Mouse (Mus musculus) lung, postnatal 4 days (tissue): ENCODE data around the gene Gm6525.

ENCODE experiments used
- DNase-seq, 2 experiments: peaks; one replicate each; pipeline ENCODE4 v3.0.0; 2021

The Gm6525 gene

GRCm38 (mm10) chr3:84173581-84174154 lies at the start of gene Gm6525:
TSS of gene Gm6525 (plus strand) at chr3:84174104.
- DNase-seq: no peak

GRCm38 (mm10) chr3:84125704-84126289 lies 48.1 kb upstream of the Gm6525 start:
- DNase-seq: no peak

- no peak for DNase-seq
Observed at GRCm38 (mm10) chr3:84126721-84127120, 47.2 kb upstream of the Gm6525 start.

- no peak for DNase-seq
Observed at GRCm38 (mm10) chr3:84127431-84127830, 46.5 kb upstream of the Gm6525 start.

GRCm38 (mm10) chr3:84128871-84129870 lies 44.7 kb upstream of the Gm6525 start:
- peak; percentile 19 to 41 for DNase-seq

- DNase-seq: peak in 1 of 2 experiments; percentile 41
Observed at GRCm38 (mm10) chr3:84130776-84131175, 43.1 kb upstream of the Gm6525 start.

GRCm38 (mm10) chr3:84131369-84131768 lies 42.5 kb upstream of the Gm6525 start:
- no peak for DNase-seq

- DNase-seq: peak; percentile 41 to 50
Observed at GRCm38 (mm10) chr3:84135387-84135786, 38.5 kb upstream of the Gm6525 start.

- peak in 1 of 2 experiments; percentile 25 for DNase-seq
Observed at GRCm38 (mm10) chr3:84135933-84136332, 38.0 kb upstream of the Gm6525 start.

GRCm38 (mm10) chr3:84136509-84136908 lies 37.4 kb upstream of the Gm6525 start:
- no peak for DNase-seq

- DNase-seq: no peak
Observed at GRCm38 (mm10) chr3:84140947-84141346, 33.0 kb upstream of the Gm6525 start.

GRCm38 (mm10) chr3:84149831-84150230 lies 24.1 kb upstream of the Gm6525 start:
- DNase-seq: no peak

GRCm38 (mm10) chr3:84154721-84155141 lies 19.2 kb upstream of the Gm6525 start:
- no peak for DNase-seq

GRCm38 (mm10) chr3:84155146-84155545 lies 18.8 kb upstream of the Gm6525 start:
- no peak for DNase-seq

- DNase-seq: peak; percentile 98 to 100
Observed at GRCm38 (mm10) chr3:84155558-84156006, 18.3 kb upstream of the Gm6525 start, which contains the start of gene Mnd1. TSS of gene Mnd1 (minus strand) at chr3:84155786.

GRCm38 (mm10) chr3:84156105-84156504 lies 17.8 kb upstream of the Gm6525 start:
- no peak for DNase-seq

GRCm38 (mm10) chr3:84157011-84157410 lies 16.9 kb upstream of the Gm6525 start:
- DNase-seq: no peak

GRCm38 (mm10) chr3:84157559-84158350 lies 16.1 kb upstream of the Gm6525 start:
- no peak for DNase-seq

GRCm38 (mm10) chr3:84165391-84165790 lies 8.5 kb upstream of the Gm6525 start:
- DNase-seq: no peak

- DNase-seq: no peak
Observed at GRCm38 (mm10) chr3:84166073-84166472, 7.8 kb upstream of the Gm6525 start.

- no peak for DNase-seq
Observed at GRCm38 (mm10) chr3:84168943-84169342, 5.0 kb upstream of the Gm6525 start.

- no peak for DNase-seq
Observed at GRCm38 (mm10) chr3:84169393-84170005, 4.4 kb upstream of the Gm6525 start.
